Mouse (Mus musculus) limb, embryonic 15.5 days (tissue): ENCODE data around the gene Mrpl2. TPM values are rescaled to one million over a fixed set of nuclear protein-coding genes. Genes with fewer than 3 reads are reported as not detected.

ENCODE experiments used
- ATAC-seq: fragments of 200-750 bp; cut with Nextera tagmentation; 2 replicates; pipeline ENCODE4 v1.8.0; 2017; ENCODE audit warnings: low read depth, moderate TSS enrichment; ENCODE audit not compliant: insufficient number of reproducible peaks, low FRiP score, low TSS enrichment
- H3K27ac ChIP-seq: fragments of 300-500 bp; sonication (generic); 2 replicates; pipeline ENCODE4 v1.5.1; 2015; ENCODE audit warnings: moderate library complexity, mild to moderate bottlenecking, inconsistent platforms
- H3K27me3 ChIP-seq: fragments of 300-500 bp; sonication (generic); 2 replicates; pipeline ENCODE4 v1.6.1; 2015; ENCODE audit warnings: inconsistent platforms
- H3K36me3 ChIP-seq: fragments of 300-500 bp; sonication (generic); 2 replicates; pipeline ENCODE4 v1.6.1; 2015; ENCODE audit warnings: inconsistent platforms
- H3K4me1 ChIP-seq: fragments of 300-500 bp; sonication (generic); 2 replicates; pipeline ENCODE4 v1.6.1; 2015; ENCODE audit warnings: inconsistent platforms
- H3K4me2 ChIP-seq: fragments of 300-500 bp; sonication (generic); 2 replicates; pipeline ENCODE4 v1.6.1; 2015; ENCODE audit warnings: mild to moderate bottlenecking, inconsistent platforms
- H3K4me3 ChIP-seq: fragments of 300-500 bp; sonication (generic); 2 replicates; pipeline ENCODE4 v1.5.1; 2015; ENCODE audit warnings: mild to moderate bottlenecking, inconsistent platforms
- H3K9ac ChIP-seq: fragments of 300-500 bp; sonication (generic); 2 replicates; pipeline ENCODE4 v1.6.1; 2015; ENCODE audit warnings: inconsistent platforms
- H3K9me3 ChIP-seq: fragments of 300-500 bp; sonication (generic); 2 replicates; pipeline ENCODE4 v1.6.1; 2016; ENCODE audit warnings: inconsistent platforms
- WGBS: fragments of 180-500 bp; shearing (Covaris S2); methylation state at CpG from one replicate; pipeline ENCODE4 v1.1.7; 2015; 5-methylcytosine and 5-hydroxymethylcytosine counted together
- polyA plus RNA-seq: library from polyadenylated mRNA; unstranded; fragments of >200 nt; fragmentation: Nextera tagmentation; extraction: Ambion mirVana; gene quantifications from 2 replicates; pipeline ENCODE4 v1.2.1, GENCODE M21; 2015

Mrpl2 gene
- polyA plus RNA-seq, 1 experiment from 2014 or later = 88.4 TPM

DNA sequence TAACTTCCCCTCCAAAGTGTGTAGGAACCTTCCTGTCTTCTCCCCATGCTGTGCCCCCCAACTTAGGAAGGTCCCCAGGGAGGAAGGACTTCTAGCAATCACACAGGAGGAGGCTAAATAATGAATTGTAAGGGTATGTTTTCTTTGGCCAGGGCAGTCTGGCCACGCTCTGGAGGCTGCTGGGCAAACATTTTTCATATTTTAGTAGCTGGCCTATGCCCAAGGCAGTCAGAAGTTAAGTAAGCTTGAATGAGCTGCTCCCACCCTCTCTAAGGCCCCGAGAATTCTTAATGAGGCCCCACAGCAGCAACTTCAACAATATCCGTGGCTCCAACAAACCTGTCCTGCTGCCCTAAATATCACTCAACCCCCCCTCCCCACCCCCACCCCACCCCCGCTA lies 33.2 kb upstream of the Mrpl2 start:
- H3K9me3 ChIP-seq = no peaks in the 10 kb centered on the region
- 8% methylated on average over 4 of the region's 4 CpGs for WGBS
- no peak overlapping the region for H3K9ac ChIP-seq
- H3K4me1 ChIP-seq = peaks cover 69% of the 10 kb centered on the region
- no peaks in the 10 kb centered on the region for H3K36me3 ChIP-seq
- no peaks in the 10 kb centered on the region for H3K27me3 ChIP-seq
- ATAC-seq = no peak
- H3K4me3 ChIP-seq = no peak overlapping the region
- H3K4me2 ChIP-seq = peak overlapping the region; percentile 14
- peak overlapping the region; percentile 34 for H3K27ac ChIP-seq

DNA sequence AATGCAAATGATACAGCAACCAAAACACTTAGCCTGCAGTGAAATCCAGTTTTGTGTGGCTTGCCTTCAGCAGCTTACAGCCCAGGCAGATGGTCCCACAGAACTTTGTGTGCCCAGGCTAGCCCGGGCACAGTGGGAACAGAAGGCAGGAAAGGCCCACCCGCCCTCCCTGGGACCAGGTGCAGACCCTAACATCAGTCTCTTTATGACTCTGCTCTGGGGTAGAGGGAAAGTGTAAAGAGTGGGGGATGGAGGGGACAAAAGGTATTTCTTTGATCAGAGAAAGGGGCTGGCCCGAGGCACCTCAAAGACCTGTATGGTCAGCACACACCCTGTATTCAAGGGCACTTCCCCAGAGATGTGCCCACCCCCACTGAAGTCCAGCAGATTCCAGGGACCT lies 32.8 kb upstream of the Mrpl2 start:
- no peaks in the 10 kb centered on the region for H3K27me3 ChIP-seq
- no peaks in the 10 kb centered on the region for H3K9me3 ChIP-seq
- no peaks in the 10 kb centered on the region for H3K36me3 ChIP-seq
- H3K4me3 ChIP-seq = no peak overlapping the region
- H3K27ac ChIP-seq = peak overlapping the region; percentile 34
- peaks cover 73% of the 10 kb centered on the region for H3K4me1 ChIP-seq
- ATAC-seq = no peak
- H3K9ac ChIP-seq = no peak overlapping the region
- 13% methylated on average over 3 of the region's 3 CpGs for WGBS
- no peak overlapping the region; the same call in 1 of the 2 replicates for H3K4me2 ChIP-seq

DNA sequence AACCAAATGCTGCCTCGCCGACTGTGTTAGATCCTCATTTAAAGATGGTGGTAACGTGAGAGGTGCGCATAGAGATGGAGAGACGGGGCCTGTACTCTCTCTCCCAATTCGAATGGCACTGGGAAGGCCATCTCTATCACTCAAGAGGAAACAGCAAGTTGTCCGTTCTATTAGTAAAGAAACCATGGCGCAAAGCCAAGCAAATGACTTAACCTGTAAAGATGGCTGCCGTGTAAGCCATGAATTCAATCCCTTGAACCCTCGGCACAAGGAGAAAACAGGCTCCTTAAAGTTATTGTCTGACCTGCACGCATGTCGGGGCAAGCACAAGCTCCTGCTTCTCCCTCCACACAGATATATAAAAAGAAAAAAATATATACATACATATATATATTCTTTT lies 28.2 kb upstream of the Mrpl2 start:
- H3K4me1 ChIP-seq = peaks cover 84% of the 10 kb centered on the region
- no peak overlapping the region for H3K9ac ChIP-seq
- ATAC-seq = no peak
- 14% methylated on average over 12 of the region's 12 CpGs for WGBS
- peak overlapping the region; percentile 19 for H3K4me3 ChIP-seq
- H3K36me3 ChIP-seq = no peaks in the 10 kb centered on the region
- H3K27ac ChIP-seq = peak overlapping the region; percentile 88
- no peaks in the 10 kb centered on the region for H3K27me3 ChIP-seq
- H3K9me3 ChIP-seq = no peaks in the 10 kb centered on the region
- H3K4me2 ChIP-seq = peak overlapping the region; percentile 44

DNA sequence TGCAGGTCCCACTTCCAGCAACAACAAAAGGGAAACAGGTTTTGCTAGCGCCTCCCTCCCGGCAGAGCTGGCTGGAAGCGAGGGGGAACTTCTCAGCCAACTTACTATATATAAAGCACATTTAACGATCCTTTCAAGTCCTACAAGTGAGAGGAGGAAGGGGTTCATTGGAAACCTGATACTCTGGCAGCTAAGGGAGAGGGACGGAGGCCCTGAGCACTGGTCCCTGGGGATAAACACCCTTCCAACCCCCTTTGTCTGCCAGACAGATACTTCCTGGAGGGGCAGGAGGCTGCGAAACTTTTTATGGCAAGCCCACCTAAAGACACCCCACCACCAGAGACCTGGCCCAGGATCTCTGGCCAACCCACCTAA lies 27.6 kb upstream of the Mrpl2 start:
- no peak overlapping the region for H3K9ac ChIP-seq
- no peaks in the 10 kb centered on the region for H3K9me3 ChIP-seq
- peak overlapping the region; percentile 88 for H3K27ac ChIP-seq
- H3K4me3 ChIP-seq = peak overlapping the region; percentile 19
- no peaks in the 10 kb centered on the region for H3K27me3 ChIP-seq
- 6% methylated on average over 6 of the region's 6 CpGs for WGBS
- H3K4me1 ChIP-seq = peaks cover 82% of the 10 kb centered on the region
- peak overlapping the region; percentile 44 for H3K4me2 ChIP-seq
- peak; percentile 30; the same call in 1 of the 2 replicates for ATAC-seq
- H3K36me3 ChIP-seq = no peaks in the 10 kb centered on the region

DNA sequence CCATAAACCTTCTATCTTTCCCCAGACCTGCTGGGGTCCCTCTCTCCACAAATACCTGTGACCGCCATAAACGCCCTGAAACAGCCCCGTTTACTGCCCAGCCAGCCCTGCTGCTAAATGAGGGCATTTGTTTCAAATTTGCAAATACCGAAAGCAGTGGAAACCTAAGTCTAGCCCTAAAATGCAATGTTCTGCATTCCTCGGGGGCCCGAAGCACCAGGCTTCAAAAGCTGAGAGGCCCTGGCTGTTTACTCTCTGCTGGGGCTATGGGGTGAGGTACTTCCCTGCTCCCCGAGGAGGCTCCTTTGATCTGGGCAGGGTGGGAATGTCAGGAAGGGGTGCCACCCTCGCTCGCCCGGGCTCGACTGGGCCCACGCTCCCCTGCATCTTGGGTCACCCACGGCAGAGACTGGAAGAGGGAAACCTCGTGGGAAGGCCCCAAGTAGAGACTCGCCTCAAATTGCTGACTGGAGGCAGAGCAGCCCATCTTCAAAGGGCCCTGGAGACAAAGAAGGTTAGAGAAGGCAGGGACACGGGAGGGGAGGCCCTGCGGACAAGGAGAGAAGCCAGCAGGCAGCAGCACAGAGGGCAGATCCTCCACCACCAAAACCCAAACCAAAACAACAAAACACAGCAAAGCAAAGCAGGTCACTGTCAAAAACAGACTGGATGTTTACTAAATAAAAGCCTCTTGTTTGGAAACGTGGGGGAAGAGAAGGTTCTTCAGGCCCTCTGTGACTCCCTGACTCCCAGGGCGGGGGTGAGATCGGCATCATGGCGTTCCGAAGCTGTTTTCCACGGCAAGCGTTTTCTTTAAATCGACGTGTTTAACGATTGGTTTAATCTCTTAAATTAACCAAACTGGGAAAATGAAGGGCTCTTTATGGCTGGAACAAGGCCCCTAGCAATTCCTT lies 27.0 kb upstream of the Mrpl2 start:
- Histone ChIP-seq H3K4me3 (peak overlapping the region; percentile 19), H3K9ac (0 out of 2 replicates have a peak overlapping the region, but pooled peaks have one; percentile 24), H3K4me2 (peak overlapping the region; percentile 44), H3K36me3 (no peaks in the 10 kb centered on the region), H3K4me1 (peaks cover 82% of the 10 kb centered on the region), H3K27ac (peak overlapping the region; percentile 88), H3K27me3 (no peaks in the 10 kb centered on the region), H3K9me3 (no peaks in the 10 kb centered on the region)
- WGBS = 12% methylated on average over 27 of the region's 27 CpGs
- peak; percentile 30; the same call in 1 of the 2 replicates for ATAC-seq

DNA sequence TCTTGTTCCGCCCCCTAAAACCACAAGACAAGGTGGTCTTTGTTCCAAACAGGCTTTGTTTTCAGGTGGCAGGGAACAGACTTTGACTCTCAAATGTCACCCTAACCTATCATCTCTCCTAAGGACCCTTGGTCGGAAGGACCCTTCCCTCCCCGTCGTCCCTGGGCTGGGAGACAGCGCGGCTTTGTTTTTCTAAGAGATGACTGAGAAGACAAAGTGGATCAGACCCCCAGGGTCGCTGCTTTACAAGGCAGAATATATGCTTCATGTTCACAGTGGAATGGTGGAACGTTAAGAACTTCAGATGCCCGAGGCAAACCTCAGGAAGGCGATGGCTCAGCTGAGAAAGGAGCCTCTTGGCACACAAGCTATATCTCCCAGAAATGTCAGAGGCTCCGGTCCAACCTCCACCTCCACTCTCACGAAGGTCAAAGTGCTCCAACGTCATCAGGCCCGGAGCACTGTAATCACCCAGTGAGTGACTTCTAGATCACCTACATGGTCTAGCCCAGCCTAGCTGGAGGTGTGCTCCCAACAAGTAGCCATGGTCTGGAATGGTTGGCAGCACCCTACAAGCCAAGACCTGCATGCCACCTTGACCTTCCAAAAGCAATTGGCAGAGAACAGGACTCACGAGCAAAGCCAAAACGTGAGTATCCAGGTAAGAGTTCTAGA lies 26.2 kb upstream of the Mrpl2 start:
- no peaks in the 10 kb centered on the region for H3K9me3 ChIP-seq
- no peak for ATAC-seq
- peak overlapping the region; percentile 44; the same call in 1 of the 2 replicates for H3K4me2 ChIP-seq
- 23% methylated on average over 16 of the region's 16 CpGs for WGBS
- peaks cover 86% of the 10 kb centered on the region for H3K4me1 ChIP-seq
- H3K27ac ChIP-seq = peak overlapping the region; percentile 88
- H3K27me3 ChIP-seq = no peaks in the 10 kb centered on the region
- H3K36me3 ChIP-seq = no peaks in the 10 kb centered on the region
- H3K9ac ChIP-seq = no peak overlapping the region
- peak overlapping the region; percentile 19; the same call in 1 of the 2 replicates for H3K4me3 ChIP-seq

DNA sequence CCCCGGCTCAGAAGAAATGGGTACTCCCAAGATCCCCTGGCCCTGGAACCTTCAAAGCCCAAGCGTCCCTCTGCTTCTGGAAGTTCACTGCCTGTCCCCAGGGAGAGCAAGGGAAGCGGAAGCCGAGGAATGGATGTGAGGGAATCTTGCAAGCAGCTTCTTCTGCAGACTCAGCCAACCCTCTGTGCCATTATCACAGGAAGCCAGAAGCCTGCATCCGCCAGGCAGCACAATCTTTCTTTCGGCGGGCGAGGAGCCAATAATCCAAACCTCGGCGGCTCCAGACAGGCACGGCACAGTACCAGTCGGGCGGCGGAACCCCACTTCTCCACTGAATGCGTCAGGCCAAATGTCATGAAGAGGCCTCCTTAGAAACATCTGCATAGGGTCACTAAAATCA lies 24.7 kb upstream of the Mrpl2 start:
- no peak for ATAC-seq
- Histone ChIP-seq H3K4me3 (no peak overlapping the region), H3K9ac (no peak overlapping the region), H3K9me3 (no peaks in the 10 kb centered on the region), H3K4me1 (peaks cover 89% of the 10 kb centered on the region), H3K4me2 (peak overlapping the region; percentile 8; the same call in 1 of the 2 replicates), H3K27me3 (no peaks in the 10 kb centered on the region), H3K27ac (peak overlapping the region; percentile 47), H3K36me3 (no peaks in the 10 kb centered on the region)
- WGBS = 32% methylated on average over 15 of the region's 15 CpGs

DNA sequence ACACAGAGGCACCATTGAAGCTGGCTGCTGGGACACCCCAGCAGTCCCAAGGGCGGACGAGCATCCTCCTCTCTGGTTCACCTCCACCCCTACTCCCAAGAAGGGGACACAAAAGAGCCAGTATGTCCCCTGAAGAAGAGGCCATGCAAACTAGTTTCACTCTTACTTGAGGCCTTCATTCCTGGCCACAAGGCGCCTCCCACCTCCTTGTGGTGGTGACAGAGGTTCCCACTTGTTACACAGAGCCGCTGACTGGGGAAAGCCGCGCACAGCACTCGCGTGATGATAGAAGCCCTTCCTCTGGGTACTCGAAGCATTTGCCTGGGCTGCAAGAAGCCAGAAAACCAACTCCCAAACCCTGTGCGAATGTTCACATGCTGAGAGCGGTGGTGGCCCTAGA lies 23.8 kb upstream of the Mrpl2 start:
- H3K27me3 ChIP-seq = no peaks in the 10 kb centered on the region
- H3K4me1 ChIP-seq = peaks cover 91% of the 10 kb centered on the region
- peak overlapping the region; percentile 28; the same call in 1 of the 2 replicates for H3K27ac ChIP-seq
- 63% methylated on average over 11 of the region's 11 CpGs for WGBS
- H3K4me2 ChIP-seq = no peak overlapping the region
- no peak for ATAC-seq
- H3K9ac ChIP-seq = no peak overlapping the region
- no peak overlapping the region for H3K4me3 ChIP-seq
- no peaks in the 10 kb centered on the region for H3K36me3 ChIP-seq
- H3K9me3 ChIP-seq = no peaks in the 10 kb centered on the region

DNA sequence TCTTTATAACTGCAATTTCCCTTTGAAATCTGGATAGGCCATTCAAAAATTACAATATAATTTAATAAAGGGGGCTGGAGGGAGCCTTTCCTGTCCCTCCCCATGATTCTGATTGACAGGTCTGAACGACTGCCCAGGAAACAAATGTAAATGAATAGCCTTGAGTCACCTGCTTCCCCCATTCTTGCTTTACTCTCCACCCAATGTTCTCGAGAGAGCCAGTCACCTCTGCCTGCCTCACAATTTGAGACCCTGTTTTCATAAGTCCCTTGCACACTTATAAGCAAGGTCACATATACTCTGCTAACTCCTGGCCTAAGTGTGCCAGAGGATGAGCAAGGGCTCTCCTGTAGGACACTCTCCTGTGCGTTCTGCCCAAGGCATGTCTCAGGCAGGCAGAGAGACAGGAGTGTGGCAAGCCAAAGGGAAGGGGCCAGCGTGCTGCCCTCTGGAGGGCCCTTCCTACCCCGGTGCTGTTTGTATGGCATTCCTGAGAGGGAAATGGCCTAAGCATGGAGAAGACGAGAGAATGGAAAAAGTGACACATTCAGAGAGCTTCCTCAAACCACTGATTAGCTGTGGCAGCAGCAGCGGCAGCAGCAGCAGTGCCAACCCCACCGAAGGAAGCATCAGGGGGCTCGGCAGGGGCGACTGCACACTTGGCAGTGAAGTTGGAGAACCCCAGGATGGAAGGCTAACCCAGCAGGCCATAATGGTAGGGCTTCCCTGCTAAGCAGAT lies 22.0 kb upstream of the Mrpl2 start:
- Histone ChIP-seq H3K4me1 (peaks cover 83% of the 10 kb centered on the region), H3K9me3 (no peaks in the 10 kb centered on the region), H3K27me3 (no peaks in the 10 kb centered on the region), H3K9ac (0 out of 2 replicates have a peak overlapping the region, but pooled peaks have one; percentile 4), H3K4me2 (peak overlapping the region; percentile 37), H3K36me3 (no peaks in the 10 kb centered on the region), H3K4me3 (peak overlapping the region; percentile 21), H3K27ac (peak overlapping the region; percentile 73)
- 21% methylated on average over 10 of the region's 10 CpGs for WGBS
- no peak for ATAC-seq

DNA sequence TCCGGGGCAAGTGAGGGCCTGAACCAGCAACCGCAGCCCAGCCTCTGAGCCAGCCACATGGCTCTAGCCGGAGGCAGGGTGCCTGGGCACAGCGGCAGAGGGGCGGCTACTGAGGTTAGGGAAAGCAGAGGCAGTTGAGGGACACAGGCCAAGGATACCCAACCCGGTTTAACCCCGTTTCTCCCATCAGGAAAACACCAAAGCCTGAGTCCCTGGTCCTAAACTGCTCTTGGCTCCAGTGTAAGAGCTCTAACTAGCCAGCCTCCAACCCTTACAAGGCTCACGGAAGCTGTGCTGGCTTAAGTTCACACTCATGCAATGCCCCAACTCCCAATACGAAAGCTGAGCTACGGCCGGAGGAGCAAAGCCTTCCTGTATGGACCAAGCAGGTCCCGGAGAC lies 21.4 kb upstream of the Mrpl2 start:
- no peaks in the 10 kb centered on the region for H3K36me3 ChIP-seq
- H3K4me2 ChIP-seq = peak overlapping the region; percentile 37
- peak overlapping the region; percentile 21 for H3K4me3 ChIP-seq
- no peaks in the 10 kb centered on the region for H3K27me3 ChIP-seq
- 35% methylated on average over 12 of the region's 12 CpGs for WGBS
- ATAC-seq = no peak
- H3K27ac ChIP-seq = peak overlapping the region; percentile 73
- peaks cover 79% of the 10 kb centered on the region for H3K4me1 ChIP-seq
- H3K9me3 ChIP-seq = no peaks in the 10 kb centered on the region
- H3K9ac ChIP-seq = 0 out of 2 replicates have a peak overlapping the region, but pooled peaks have one; percentile 4

DNA sequence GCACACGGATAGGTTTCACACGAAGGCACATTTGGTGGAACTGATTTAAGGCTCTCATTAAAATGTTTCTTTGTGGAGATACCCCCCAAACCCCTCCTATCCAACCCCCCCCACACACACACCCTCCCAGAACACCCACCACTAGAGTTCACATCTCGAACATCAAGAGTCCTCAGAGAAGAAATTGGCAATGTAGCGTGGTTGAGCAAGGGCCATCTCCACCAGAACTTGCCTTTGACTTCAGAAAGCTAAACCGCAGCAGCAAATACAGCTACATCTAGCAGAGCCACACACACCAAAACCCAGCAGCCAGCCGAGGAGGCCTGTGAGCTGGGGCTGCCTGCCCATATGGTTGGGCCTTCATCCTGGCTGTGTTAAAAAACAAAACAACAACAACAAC lies 18.6 kb upstream of the Mrpl2 start:
- peaks cover 8% of the 10 kb centered on the region for H3K36me3 ChIP-seq
- no peak for ATAC-seq
- H3K4me2 ChIP-seq = peak overlapping the region; percentile 69
- H3K4me1 ChIP-seq = peaks cover 72% of the 10 kb centered on the region
- H3K9ac ChIP-seq = peak overlapping the region; percentile 85; the same call in 1 of the 2 replicates
- H3K9me3 ChIP-seq = no peaks in the 10 kb centered on the region
- peak overlapping the region; percentile 90 for H3K4me3 ChIP-seq
- whole genome bisulfite sequencing = 16% methylated on average over 6 of the region's 6 CpGs
- no peaks in the 10 kb centered on the region for H3K27me3 ChIP-seq
- H3K27ac ChIP-seq = peak overlapping the region; percentile 71
